ENCODE assay signal across 27 mouse cellular contexts in genomic region chr14:52319361-52319760, GRCm38 (mm10). TPM values are rescaled to one million over a fixed set of nuclear protein-coding genes. Genes with fewer than 3 reads are reported as not detected.
A peak's percentile ranks its signal among the peaks of the same experiment; 100 is the strongest.
DNase-seq lines count a peak whose midpoint lies in the region; ATAC-seq and TF ChIP-seq lines count a peak whose summit lies in the region.
"Had no signal": no experiment of that assay in that cellular context is flagged by ENCODE, and none has a peak within 500 bp of the region (broad histone marks: within the 10 kb centered on the region; RNA-seq: fewer than 3 reads in every experiment).

No protein-coding gene starts in this region.

- no peaks in the 10 kb centered on the region for H3K9me3 ChIP-seq in hindbrain, embryonic 13.5 days
- no peaks in the 10 kb centered on the region for H3K9me3 ChIP-seq in hindbrain, embryonic 16.5 days (ENCODE audit: control insufficient read depth, low read length)
- no peaks in the 10 kb centered on the region for H3K9me3 ChIP-seq in midbrain, embryonic 14.5 days (ENCODE audit: control insufficient read depth, low read length)
- no peaks in the 10 kb centered on the region for H3K9me3 ChIP-seq in midbrain, postnatal 0 days (ENCODE audit: low read length)
- H3K9me3 ChIP-seq: embryonic facial prominence, embryonic 12.5 days; forebrain, embryonic 13.5 days; heart, embryonic 15.5 days; hindbrain, embryonic 15.5 days had no signal

- no peak for TF ChIP-seq CTCF in midbrain, postnatal 0 days (IDR thresholded peaks at IDR 0.05)

- peaks cover 19% of the 10 kb centered on the region for H3K4me1 ChIP-seq in hindbrain, embryonic 13.5 days (replicated peaks)
- peaks cover 15% of the 10 kb centered on the region for H3K4me1 ChIP-seq in hindbrain, embryonic 16.5 days (ENCODE audit: control insufficient read depth, insufficient read depth, low read depth, low read length)
- peaks cover 16% of the 10 kb centered on the region for H3K4me1 ChIP-seq in midbrain, embryonic 14.5 days (ENCODE audit: control insufficient read depth, insufficient read depth, low read length)
- peaks cover 3% of the 10 kb centered on the region for H3K4me1 ChIP-seq in midbrain, postnatal 0 days (ENCODE audit: insufficient read depth, low read length)

- H3K9ac ChIP-seq in hindbrain, embryonic 13.5 days = 0 out of 2 replicates have a peak overlapping the region, but pooled peaks have one; percentile 3
- no peak overlapping the region for H3K9ac ChIP-seq in hindbrain, embryonic 16.5 days (ENCODE audit: low read depth, low read length)
- H3K9ac ChIP-seq in midbrain, embryonic 14.5 days (replicated peaks; ENCODE audit: low read length) = no peak overlapping the region
- no peak overlapping the region for H3K9ac ChIP-seq in midbrain, postnatal 0 days (replicated peaks; ENCODE audit: low read length, poor library complexity, severe bottlenecking)
- H3K9ac ChIP-seq: embryonic facial prominence, embryonic 12.5 days; forebrain, embryonic 13.5 days; heart, embryonic 15.5 days; hindbrain, embryonic 15.5 days had no signal

- no peak overlapping the region for H3ac ChIP-seq in myocyte (ENCODE audit: control insufficient read depth, insufficient read length)

- H3K79me2 ChIP-seq in myocyte (ENCODE audit: control insufficient read depth, insufficient read depth) = no peaks in the 10 kb centered on the region

- WGBS in hindbrain, embryonic 13.5 days = 64% methylated on average over 6 of the region's 6 CpGs
- WGBS in hindbrain, embryonic 16.5 days = 50% methylated on average over 6 of the region's 6 CpGs
- 64% methylated on average over 6 of the region's 6 CpGs for WGBS in midbrain, embryonic 14.5 days
- 66% methylated on average over 6 of the region's 6 CpGs for WGBS in midbrain, postnatal 0 days

- DNase-seq in kidney, postnatal 10 days = peak; percentile 47
- no peak for DNase-seq in kidney, postnatal 36 days
- DNase-seq in midbrain, embryonic 14.5 days = peak; percentile 24
- DNase-seq in midbrain, postnatal 0 days (ENCODE audit: low spot score) = no peak
- DNase-seq in layer of hippocampus, adult 8-10 months (ENCODE audit: low spot score in 2 of 2) = no peak
- DNase-seq: adrenal gland, postnatal 10 days; cerebellum, adult 11 months; cerebellum, adult 8-10 months; cerebellum, postnatal 14 days; embryo, embryonic 11 days; gastrocnemius, adult 2 months; gastrocnemius, postnatal 36 days; heart, adult 18-20 months; heart, postnatal 14 days had no signal

- TF ChIP-seq POLR2A in myocyte (IDR thresholded peaks at IDR 0.05; ENCODE audit: insufficient read length, low read depth) = no peak

- no peak overlapping the region for H3K4me3 ChIP-seq in hindbrain, embryonic 13.5 days
- H3K4me3 ChIP-seq in hindbrain, embryonic 16.5 days (ENCODE audit: low read length) = no peak overlapping the region
- H3K4me3 ChIP-seq in midbrain, embryonic 14.5 days (replicated peaks; ENCODE audit: low read depth, low read length) = no peak overlapping the region
- no peak overlapping the region for H3K4me3 ChIP-seq in midbrain, postnatal 0 days (ENCODE audit: low read depth, low read length)
- H3K4me3 ChIP-seq in myocyte = no peak overlapping the region
- H3K4me3 ChIP-seq: embryonic facial prominence, embryonic 12.5 days; forebrain, embryonic 13.5 days; gastrocnemius, adult 2 months; heart, embryonic 15.5 days; hindbrain, embryonic 15.5 days had no signal

- no peak overlapping the region for H3K4me2 ChIP-seq in hindbrain, embryonic 13.5 days
- no peak overlapping the region for H3K4me2 ChIP-seq in hindbrain, embryonic 16.5 days (ENCODE audit: low read length)
- H3K4me2 ChIP-seq in midbrain, embryonic 14.5 days (ENCODE audit: low read length) = no peak overlapping the region
- no peak overlapping the region for H3K4me2 ChIP-seq in midbrain, postnatal 0 days (ENCODE audit: low read depth, low read length, poor library complexity, severe bottlenecking)
- H3K4me2 ChIP-seq in myocyte (ENCODE audit: low read depth) = peak overlapping the region; percentile 12
- H3K4me2 ChIP-seq: embryonic facial prominence, embryonic 12.5 days; forebrain, embryonic 13.5 days; heart, embryonic 11.5 days; heart, embryonic 15.5 days; hindbrain, embryonic 15.5 days had no signal

- peak overlapping the region; percentile 23; the same call in 1 of the 2 replicates for H3K27ac ChIP-seq in hindbrain, embryonic 13.5 days
- H3K27ac ChIP-seq in hindbrain, embryonic 16.5 days (ENCODE audit: low read depth, low read length) = no peak overlapping the region
- H3K27ac ChIP-seq in midbrain, embryonic 14.5 days (replicated peaks; ENCODE audit: low read depth, low read length) = 0 out of 2 replicates have a peak overlapping the region, but pooled peaks have one; percentile 20
- H3K27ac ChIP-seq in midbrain, postnatal 0 days (ENCODE audit: low read depth, low read length) = no peak overlapping the region
- H3K27ac ChIP-seq: embryonic facial prominence, embryonic 12.5 days; forebrain, embryonic 13.5 days; gastrocnemius, adult 2 months; heart, embryonic 15.5 days; hindbrain, embryonic 15.5 days had no signal

- H3K27me3 ChIP-seq in hindbrain, embryonic 13.5 days = no peaks in the 10 kb centered on the region
- H3K27me3 ChIP-seq in hindbrain, embryonic 16.5 days (replicated peaks; ENCODE audit: control insufficient read depth, insufficient read depth, low read length) = no peaks in the 10 kb centered on the region
- no peaks in the 10 kb centered on the region for H3K27me3 ChIP-seq in midbrain, embryonic 14.5 days (ENCODE audit: control insufficient read depth, insufficient read depth, low read length)
- H3K27me3 ChIP-seq in midbrain, postnatal 0 days (ENCODE audit: insufficient read depth, low read length) = no peaks in the 10 kb centered on the region
- H3K27me3 ChIP-seq in myocyte (ENCODE audit: control insufficient read depth, insufficient read depth, insufficient read length) = peaks cover 19% of the 10 kb centered on the region
- H3K27me3 ChIP-seq: embryonic facial prominence, embryonic 12.5 days; forebrain, embryonic 13.5 days; hindbrain, embryonic 15.5 days had no signal

- peaks cover 6% of the 10 kb centered on the region for H3K36me3 ChIP-seq in hindbrain, embryonic 13.5 days
- H3K36me3 ChIP-seq in hindbrain, embryonic 16.5 days (ENCODE audit: control insufficient read depth, insufficient read depth, low read length) = 0 out of 2 replicates have a peak, but pooled peaks cover 2% of the 10 kb centered on the region
- H3K36me3 ChIP-seq in midbrain, embryonic 14.5 days (ENCODE audit: control insufficient read depth, insufficient read depth, low read length) = peaks cover 6% of the 10 kb centered on the region
- H3K36me3 ChIP-seq in midbrain, postnatal 0 days (ENCODE audit: insufficient read depth, low read length) = 0 out of 2 replicates have a peak, but pooled peaks cover 1% of the 10 kb centered on the region
- H3K36me3 ChIP-seq in myocyte (ENCODE audit: control insufficient read depth, insufficient read depth) = no peaks in the 10 kb centered on the region

- no peak for ATAC-seq in hindbrain, embryonic 13.5 days (ENCODE audit: low FRiP score)
- ATAC-seq in hindbrain, embryonic 16.5 days = no peak
- ATAC-seq in midbrain, embryonic 14.5 days (ENCODE audit: low FRiP score, low TSS enrichment) = no peak
- no peak for ATAC-seq in midbrain, postnatal 0 days (ENCODE audit: low FRiP score)
- ATAC-seq: forebrain, embryonic 13.5 days had no signal

RNA-seq across cellular contexts. Expression of gene Sall2, which starts 9.2 kb away (rescaled TPM):
- polyA plus RNA-seq in hindbrain, embryonic 13.5 days (2015; fragmentation: Nextera tagmentation; extraction: Ambion mirVana) = 46.2 and 49.5 TPM in 2 replicates
- polyA plus RNA-seq in hindbrain, embryonic 16.5 days (2015; fragmentation: Nextera tagmentation; extraction: Ambion mirVana) = 40.6 and 49.0 TPM in 2 replicates
- polyA plus RNA-seq in midbrain, embryonic 14.5 days (2014; fragmentation: Nextera tagmentation; extraction: Ambion mirVana) = 40.1 and 55.6 TPM in 2 replicates
- total RNA-seq in midbrain, postnatal 0 days (2014; rRNA removed) = 98.8 and 112 TPM in 2 replicates
- polyA plus RNA-seq in midbrain, postnatal 0 days (2015; fragmentation: Nextera tagmentation; extraction: Ambion mirVana) = 37.8 and 39.0 TPM in 2 replicates
- polyA plus RNA-seq in myocyte (2012; fragmentation: generic; extraction: Trizol) = 3.5 TPM
- 10 to 100 TPM; 44.9 to 46.8 (median 45.8) TPM for total RNA-seq in layer of hippocampus, adult 8-10 months (2022)

RNA-seq across cellular contexts. Expression of gene Mettl3, which starts 14.4 kb away (rescaled TPM):
- 48.1 and 51.5 TPM in 2 replicates for polyA plus RNA-seq in hindbrain, embryonic 13.5 days (2015; fragmentation: Nextera tagmentation; extraction: Ambion mirVana)
- 41.6 and 45.4 TPM in 2 replicates for polyA plus RNA-seq in hindbrain, embryonic 16.5 days (2015; fragmentation: Nextera tagmentation; extraction: Ambion mirVana)
- 39.8 and 42.8 TPM in 2 replicates for polyA plus RNA-seq in midbrain, embryonic 14.5 days (2014; fragmentation: Nextera tagmentation; extraction: Ambion mirVana)
- total RNA-seq in midbrain, postnatal 0 days (2014; rRNA removed) = 19.6 and 22.6 TPM in 2 replicates
- 24.1 and 24.2 TPM in 2 replicates for polyA plus RNA-seq in midbrain, postnatal 0 days (2015; fragmentation: Nextera tagmentation; extraction: Ambion mirVana)
- 30.5 TPM for polyA plus RNA-seq in myocyte (2012; fragmentation: generic; extraction: Trizol)
- total RNA-seq in layer of hippocampus, adult 8-10 months (2022) = 10 to 100 TPM; 35.5 to 54.7 (median 43.9) TPM

RNA-seq across cellular contexts. Expression of gene Olfr1513, which starts 36.8 kb away (rescaled TPM):
- polyA plus RNA-seq in hindbrain, embryonic 13.5 days (2015; fragmentation: Nextera tagmentation; extraction: Ambion mirVana) = not detected in 2 replicates
- not detected in 2 replicates for polyA plus RNA-seq in hindbrain, embryonic 16.5 days (2015; fragmentation: Nextera tagmentation; extraction: Ambion mirVana)
- not detected in 2 replicates for polyA plus RNA-seq in midbrain, embryonic 14.5 days (2014; fragmentation: Nextera tagmentation; extraction: Ambion mirVana)
- not detected in 2 replicates for total RNA-seq in midbrain, postnatal 0 days (2014; rRNA removed)
- not detected in 2 replicates for polyA plus RNA-seq in midbrain, postnatal 0 days (2015; fragmentation: Nextera tagmentation; extraction: Ambion mirVana)
- not detected for polyA plus RNA-seq in myocyte (2012; fragmentation: generic; extraction: Trizol)
- not detected for total RNA-seq in layer of hippocampus, adult 8-10 months (2022)
- total RNA-seq: adrenal gland, postnatal 10 days; adrenal gland, postnatal 4 days; common myeloid progenitor, adult 5-6 weeks; ES-E14; gastrocnemius, adult 2 months; gastrocnemius, postnatal 36 days; heart, adult 18-20 months; heart, postnatal 14 days; hematopoietic stem cell, adult 5-6 weeks had no signal
- polyA plus RNA-seq: brain, embryonic 14.5 days; embryonic facial prominence, embryonic 12.5 days; forebrain, embryonic 13.5 days; heart, embryonic 11.5 days; heart, embryonic 15.5 days; hindbrain, embryonic 15.5 days had no signal

RNA-seq across cellular contexts. Expression of gene Rab2b, which starts 40.0 kb away (rescaled TPM):
- 57.4 and 61.8 TPM in 2 replicates for polyA plus RNA-seq in hindbrain, embryonic 13.5 days (2015; fragmentation: Nextera tagmentation; extraction: Ambion mirVana)
- polyA plus RNA-seq in hindbrain, embryonic 16.5 days (2015; fragmentation: Nextera tagmentation; extraction: Ambion mirVana) = 55.5 and 59.0 TPM in 2 replicates
- polyA plus RNA-seq in midbrain, embryonic 14.5 days (2014; fragmentation: Nextera tagmentation; extraction: Ambion mirVana) = 60.4 and 65.7 TPM in 2 replicates
- 56.7 and 57.7 TPM in 2 replicates for total RNA-seq in midbrain, postnatal 0 days (2014; rRNA removed)
- 48.2 and 57.6 TPM in 2 replicates for polyA plus RNA-seq in midbrain, postnatal 0 days (2015; fragmentation: Nextera tagmentation; extraction: Ambion mirVana)
- polyA plus RNA-seq in myocyte (2012; fragmentation: generic; extraction: Trizol) = 4.9 TPM
- 10 to 100 TPM; 33.2 to 41.8 (median 37.8) TPM for total RNA-seq in layer of hippocampus, adult 8-10 months (2022)

RNA-seq across cellular contexts. Expression of gene Tox4, which starts 40.4 kb away (rescaled TPM):
- 55.5 and 59.6 TPM in 2 replicates for polyA plus RNA-seq in hindbrain, embryonic 13.5 days (2015; fragmentation: Nextera tagmentation; extraction: Ambion mirVana)
- polyA plus RNA-seq in hindbrain, embryonic 16.5 days (2015; fragmentation: Nextera tagmentation; extraction: Ambion mirVana) = 46.9 and 54.1 TPM in 2 replicates
- 52.6 and 56.1 TPM in 2 replicates for polyA plus RNA-seq in midbrain, embryonic 14.5 days (2014; fragmentation: Nextera tagmentation; extraction: Ambion mirVana)
- 54.7 and 58.5 TPM in 2 replicates for total RNA-seq in midbrain, postnatal 0 days (2014; rRNA removed)
- 44.9 and 47.7 TPM in 2 replicates for polyA plus RNA-seq in midbrain, postnatal 0 days (2015; fragmentation: Nextera tagmentation; extraction: Ambion mirVana)
- 26.8 TPM for polyA plus RNA-seq in myocyte (2012; fragmentation: generic; extraction: Trizol)
- total RNA-seq in layer of hippocampus, adult 8-10 months (2022) = 10 to 100 TPM; 58.5 to 76.8 (median 70.4) TPM

Comparison
In these comparisons a context has a peak if more than half of its experiments do, and no peak if none do; other contexts are left out.
1. H3K27ac ChIP-seq: peak in hindbrain, embryonic 13.5 days (single experiment) and midbrain, embryonic 14.5 days (single experiment); none in hindbrain, embryonic 16.5 days (single experiment) and midbrain, postnatal 0 days (single experiment).
2. DNase-seq: peak in kidney, postnatal 10 days (single experiment) and midbrain, embryonic 14.5 days (single experiment); none in kidney, postnatal 36 days (0 of 2), midbrain, postnatal 0 days (single experiment) and layer of hippocampus, adult 8-10 months (0 of 2).